Mouse (Mus musculus): Measurements from ENCODE around the gene Abcg3. TPM values are rescaled to one million over a fixed set of nuclear protein-coding genes. Genes with fewer than 3 reads are reported as not detected.

Abcg3 gene
- polyA plus RNA-seq (2014; fragmentation: Illumina TruSeq; extraction: RNeasy Lipid Tissue Mini Kit (QIAGEN cat#74804); ENCODE audit: low replicate concordance), result 26.9 TPM

DNA sequence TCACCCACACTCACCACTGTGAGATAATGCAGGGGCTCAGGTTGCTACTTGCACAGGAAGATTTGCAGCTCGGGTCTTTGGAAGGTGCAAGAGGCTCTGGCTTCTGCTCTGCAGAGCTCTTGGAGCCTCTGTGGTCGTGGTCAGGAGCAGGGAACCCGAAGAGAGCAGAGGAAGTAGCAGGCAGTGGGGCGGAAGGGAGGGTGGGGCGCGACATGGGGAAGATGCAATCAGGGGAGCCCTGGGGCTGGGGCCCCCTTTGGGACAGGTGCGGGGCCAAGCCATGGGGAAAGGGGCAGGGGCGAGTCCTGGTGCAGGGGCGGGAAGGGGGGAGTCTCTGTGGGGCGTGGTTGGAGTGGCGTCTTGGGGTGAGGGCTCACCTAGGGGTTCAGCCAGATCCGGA is at the start of gene Abcg3:
Gene Abcg3 (minus strand): TSS at position 184 of the 400 bp plus-strand sequence.

Other genes starting within 250 kb of the Abcg3 start
- 10.7 TPM for gene Zfp951, start 122.6 kb downstream of the Abcg3 start, polyA plus RNA-seq (2014; fragmentation: Illumina TruSeq; extraction: RNeasy Lipid Tissue Mini Kit (QIAGEN cat#74804); ENCODE audit: low replicate concordance)
- 18.9 TPM for gene Gbp9, start 156.8 kb upstream of the Abcg3 start, polyA plus RNA-seq (2014; fragmentation: Illumina TruSeq; extraction: RNeasy Lipid Tissue Mini Kit (QIAGEN cat#74804); ENCODE audit: low replicate concordance)
- gene Gbp8, start 156.8 kb upstream of the Abcg3 start, polyA plus RNA-seq (2014; fragmentation: Illumina TruSeq; extraction: RNeasy Lipid Tissue Mini Kit (QIAGEN cat#74804); ENCODE audit: low replicate concordance), result 31.1 TPM
- gene Gbp4, start 156.9 kb upstream of the Abcg3 start, polyA plus RNA-seq (2014; fragmentation: Illumina TruSeq; extraction: RNeasy Lipid Tissue Mini Kit (QIAGEN cat#74804); ENCODE audit: low replicate concordance), result 22.6 TPM

Data from small intestine, adult 10 weeks (tissue).